Mouse (Mus musculus): ENCODE data around the gene Btg1.

DNA sequence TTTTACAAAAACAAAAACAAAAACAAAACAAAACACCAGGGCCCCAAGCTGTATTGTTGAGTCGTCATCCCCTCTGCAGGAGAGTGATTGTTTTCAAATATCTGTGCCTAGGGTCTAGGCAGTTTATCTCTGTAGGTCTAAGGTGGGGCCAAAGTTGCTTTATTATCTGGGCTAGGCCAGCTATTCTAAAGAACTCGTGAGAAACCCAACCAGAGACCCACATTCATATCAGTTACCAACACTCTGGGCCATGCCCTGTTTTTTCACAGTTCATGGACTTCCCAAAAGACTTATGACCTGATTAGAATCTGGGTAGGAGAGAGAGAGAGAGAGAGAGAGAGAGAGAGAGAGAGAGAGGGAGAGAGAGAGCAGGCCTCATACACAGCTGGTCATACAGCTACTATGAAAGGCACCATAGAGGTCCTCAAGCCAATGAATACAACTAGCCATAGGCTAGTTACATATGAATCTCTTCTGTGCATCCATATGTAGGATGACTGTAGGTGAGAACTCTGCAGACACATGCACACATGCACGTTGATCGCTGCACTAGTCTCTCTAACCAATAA, 9.1 kb upstream of the Btg1 start:
- TF ChIP-seq CTCF (conservative IDR thresholded peaks at IDR 0.05; ENCODE audit: insufficient read depth, insufficient read length, low read depth, low read length) (no peak), POLR2A (IDR thresholded peaks at IDR 0.05; ENCODE audit: low read depth, low read length) (no peak)
